Mouse (Mus musculus): ENCODE measurements at regions not wholly inside any gene's neighbourhood (a gene's known extent, or its start where the extent isn't known, plus 50 kb on each side); places are given as distances from the start of the nearest gene placed in this dataset.

DNA sequence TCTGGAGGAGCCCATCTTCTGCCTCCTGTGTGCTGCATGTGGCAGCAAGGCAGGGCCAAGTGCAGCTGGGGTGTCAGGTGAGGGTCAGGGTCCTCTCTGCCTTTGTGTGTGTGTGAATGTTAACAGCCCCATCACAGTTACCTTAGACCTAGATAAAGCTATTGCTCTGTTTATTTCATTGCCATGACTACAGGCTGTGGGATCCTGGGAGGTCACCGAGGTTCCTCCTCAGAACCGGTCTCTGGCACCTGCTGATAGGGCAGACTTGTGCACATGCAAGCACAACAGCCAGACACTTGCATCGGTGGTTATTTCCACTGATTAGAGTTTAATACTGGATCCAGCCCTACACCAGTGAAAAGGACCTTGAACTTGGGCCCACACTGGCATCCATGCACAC lies 278.6 kb upstream of the Eef2kmt start:
- Histone ChIP-seq H3K4me2 (no peak overlapping the region), H3K4me3 (ENCODE audit: low read depth, low read length) (no peak overlapping the region), H3K4me1 (ENCODE audit: insufficient read depth) (no peaks in the 10 kb centered on the region), H3K27ac (ENCODE audit: low read depth) (no peak overlapping the region), H3K27me3 (ENCODE audit: insufficient read depth, low read length) (no peaks in the 10 kb centered on the region), H3K9ac (no peak overlapping the region), H3K36me3 (ENCODE audit: insufficient read depth) (no peaks in the 10 kb centered on the region), H3K9me3 (ENCODE audit: low read depth, low read length) (no peaks in the 10 kb centered on the region)
- ATAC-seq (ENCODE audit: insufficient read depth) (no peak), DNase-seq (no peak)
- TF ChIP-seq CTCF (IDR thresholded peaks at IDR 0.05; ENCODE audit: low read depth): no peak
- WGBS: 34% methylated on average over 3 of the region's 3 CpGs

DNA sequence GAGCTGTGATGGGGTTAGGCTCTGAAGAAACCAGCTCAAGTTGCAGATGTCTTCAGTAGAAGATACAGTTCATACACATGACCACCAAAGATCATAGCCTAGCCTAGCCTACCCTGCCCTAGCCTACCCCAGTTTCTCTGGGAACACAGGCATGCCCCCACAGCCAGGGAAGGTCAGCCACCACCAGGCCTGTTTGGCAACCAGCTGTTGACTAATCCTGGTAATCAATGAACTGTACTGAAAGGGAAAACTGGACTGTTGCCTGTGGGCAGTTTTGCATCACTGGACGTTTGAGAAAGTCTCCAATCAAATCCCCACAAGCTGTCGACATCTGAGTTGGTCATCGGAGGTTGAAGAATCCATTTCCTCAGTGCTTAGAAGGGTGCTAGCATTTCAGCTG lies 276.5 kb upstream of the Eef2kmt start:
- ATAC-seq (ENCODE audit: insufficient read depth): no peak
- Histone ChIP-seq H3K4me2 (no peak overlapping the region), H3K4me3 (ENCODE audit: low read depth, low read length) (no peak overlapping the region), H3K27me3 (ENCODE audit: insufficient read depth, low read length) (no peaks in the 10 kb centered on the region), H3K36me3 (ENCODE audit: insufficient read depth) (no peaks in the 10 kb centered on the region), H3K9me3 (ENCODE audit: low read depth, low read length) (no peaks in the 10 kb centered on the region), H3K4me1 (ENCODE audit: insufficient read depth) (no peaks in the 10 kb centered on the region), H3K9ac (no peak overlapping the region), H3K27ac (ENCODE audit: low read depth) (no peak overlapping the region)
- DNase-seq: no peak
- no peak for TF ChIP-seq CTCF (IDR thresholded peaks at IDR 0.05; ENCODE audit: low read depth)
- WGBS: 80% methylated on average over 3 of the region's 3 CpGs

DNA sequence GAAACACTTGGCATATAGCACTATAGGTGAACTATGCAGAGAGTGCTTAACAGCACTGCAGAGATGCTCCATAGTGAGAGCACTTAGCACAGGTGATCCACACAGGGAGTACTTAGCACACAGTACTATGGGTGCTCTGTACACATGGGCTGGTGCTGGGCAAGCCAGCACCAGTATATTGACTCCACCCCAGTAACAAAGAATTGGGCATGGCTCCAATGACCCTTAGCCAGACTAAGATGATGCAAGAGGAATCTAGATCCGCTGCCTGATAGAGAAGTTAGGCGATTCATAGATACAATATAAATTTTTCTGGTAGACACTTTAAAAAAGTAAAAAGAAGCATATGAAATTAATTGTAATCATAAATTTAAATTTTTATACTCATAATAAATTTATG lies 274.0 kb upstream of the Eef2kmt start:
- Histone ChIP-seq H3K4me1 (ENCODE audit: insufficient read depth) (no peaks in the 10 kb centered on the region), H3K9me3 (ENCODE audit: low read depth, low read length) (no peaks in the 10 kb centered on the region), H3K9ac (no peak overlapping the region), H3K27me3 (ENCODE audit: insufficient read depth, low read length) (no peaks in the 10 kb centered on the region), H3K4me2 (no peak overlapping the region), H3K36me3 (ENCODE audit: insufficient read depth) (no peaks in the 10 kb centered on the region), H3K4me3 (ENCODE audit: low read depth, low read length) (no peak overlapping the region), H3K27ac (ENCODE audit: low read depth) (no peak overlapping the region)
- DNase-seq (peak; percentile 34), ATAC-seq (ENCODE audit: insufficient read depth) (no peak)
- 82% methylated on average over 2 of the region's 2 CpGs for WGBS
- no peak for TF ChIP-seq CTCF (IDR thresholded peaks at IDR 0.05; ENCODE audit: low read depth)

DNA sequence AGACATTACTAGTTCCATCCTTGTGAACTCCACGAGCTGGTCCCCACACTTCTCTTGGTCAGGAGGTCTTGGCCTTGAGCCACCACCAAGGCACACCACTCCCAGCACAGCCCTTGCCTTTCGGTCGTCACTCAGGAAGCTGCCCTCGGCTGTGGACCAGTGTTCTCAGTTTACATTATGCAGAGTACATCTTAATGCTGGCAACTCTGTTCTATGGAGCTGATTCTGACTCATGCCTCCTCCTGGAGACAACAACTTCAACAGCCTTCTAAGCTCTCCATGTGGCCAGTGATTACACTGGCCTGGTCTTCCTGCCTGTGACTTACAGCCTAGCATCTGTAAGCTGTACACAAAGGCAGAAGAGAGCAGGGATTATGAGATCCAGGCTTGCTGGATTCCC lies 272.2 kb upstream of the Eef2kmt start:
- Histone ChIP-seq H3K27ac (ENCODE audit: low read depth) (no peak overlapping the region), H3K9ac (no peak overlapping the region), H3K27me3 (ENCODE audit: insufficient read depth, low read length) (no peaks in the 10 kb centered on the region), H3K4me2 (no peak overlapping the region), H3K4me3 (ENCODE audit: low read depth, low read length) (no peak overlapping the region), H3K9me3 (ENCODE audit: low read depth, low read length) (no peaks in the 10 kb centered on the region), H3K4me1 (ENCODE audit: insufficient read depth) (no peaks in the 10 kb centered on the region), H3K36me3 (ENCODE audit: insufficient read depth) (no peaks in the 10 kb centered on the region)
- no peak for TF ChIP-seq CTCF (IDR thresholded peaks at IDR 0.05; ENCODE audit: low read depth)
- DNase-seq (peak; percentile 33), ATAC-seq (ENCODE audit: insufficient read depth) (peak; percentile 67)
- 26% methylated on average over 4 of the region's 4 CpGs for WGBS

- Histone ChIP-seq H3K4me1 (ENCODE audit: insufficient read depth) (no peaks in the 10 kb centered on the region), H3K9me3 (ENCODE audit: low read depth, low read length) (no peaks in the 10 kb centered on the region), H3K36me3 (ENCODE audit: insufficient read depth) (no peaks in the 10 kb centered on the region), H3K27me3 (ENCODE audit: insufficient read depth, low read length) (no peaks in the 10 kb centered on the region), H3K9ac (no peak overlapping the region), H3K27ac (ENCODE audit: low read depth) (no peak overlapping the region), H3K4me3 (ENCODE audit: low read depth, low read length) (no peak overlapping the region), H3K4me2 (no peak overlapping the region)
- no peak for TF ChIP-seq CTCF (IDR thresholded peaks at IDR 0.05; ENCODE audit: low read depth)
- no peak for DNase-seq
- ATAC-seq (ENCODE audit: insufficient read depth): no peak
- WGBS: 69% methylated on average over 5 of the region's 5 CpGs
These were observed 268.6 kb upstream of the Eef2kmt start for GRCm38 (mm10) chr16:5524375-5524774.

DNA sequence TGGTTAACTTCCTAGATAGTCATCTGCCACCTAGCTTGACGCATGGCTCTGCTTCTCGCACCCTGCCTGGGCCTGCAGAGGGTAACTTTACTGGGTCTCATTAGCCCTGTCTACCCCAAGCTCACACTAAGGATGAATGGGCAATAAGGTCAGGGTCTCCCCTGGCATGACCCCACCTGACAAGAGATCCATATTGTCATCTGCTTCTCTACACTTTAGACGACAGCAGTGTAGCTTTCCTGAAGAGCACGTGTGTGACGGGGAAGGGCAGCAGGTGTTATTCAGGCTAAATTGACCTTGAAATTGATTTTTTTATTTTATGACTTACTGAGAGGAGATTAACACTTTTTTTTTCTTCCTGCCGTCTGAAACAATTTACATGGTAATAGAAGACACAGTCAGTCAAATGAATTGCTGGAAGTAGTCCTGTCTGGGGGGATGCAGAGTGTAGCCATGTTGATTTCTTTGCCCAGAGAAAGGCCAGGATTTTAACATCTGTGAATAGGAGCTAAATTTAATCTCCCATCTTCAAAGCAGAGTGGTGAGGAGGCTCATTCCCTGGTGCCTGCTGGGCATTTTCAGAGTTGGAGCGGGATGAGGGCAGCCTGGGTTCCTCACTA lies 267.7 kb upstream of the Eef2kmt start:
- no peaks in the 10 kb centered on the region for H3K9me3 ChIP-seq (ENCODE audit: low read depth, low read length)
- no peak for ATAC-seq (ENCODE audit: insufficient read depth)
- 75% methylated on average over 7 of the region's 7 CpGs for WGBS

GRCm38 (mm10) chr16:5517746-5518145 lies 262.0 kb upstream of the Eef2kmt start:
- Histone ChIP-seq H3K27ac (ENCODE audit: low read depth) (no peak overlapping the region), H3K9ac (no peak overlapping the region), H3K9me3 (ENCODE audit: low read depth, low read length) (no peaks in the 10 kb centered on the region), H3K4me1 (ENCODE audit: insufficient read depth) (no peaks in the 10 kb centered on the region), H3K36me3 (ENCODE audit: insufficient read depth) (no peaks in the 10 kb centered on the region), H3K4me3 (ENCODE audit: low read depth, low read length) (no peak overlapping the region), H3K4me2 (no peak overlapping the region), H3K27me3 (ENCODE audit: insufficient read depth, low read length) (no peaks in the 10 kb centered on the region)
- WGBS: 51% methylated on average over 5 of the region's 5 CpGs
- no peak for TF ChIP-seq CTCF (IDR thresholded peaks at IDR 0.05; ENCODE audit: low read depth)
- no peak for DNase-seq
- ATAC-seq (ENCODE audit: insufficient read depth): no peak

More for the DNA sequence above, 267.7 kb upstream of the Eef2kmt start:
- H3K27ac ChIP-seq (ENCODE audit: low read depth): no peak overlapping the region
- no peaks in the 10 kb centered on the region for H3K36me3 ChIP-seq (ENCODE audit: insufficient read depth)
- DNase-seq: no peak
- H3K4me2 ChIP-seq: no peak overlapping the region
- TF ChIP-seq CTCF (IDR thresholded peaks at IDR 0.05; ENCODE audit: low read depth): no peak
- no peaks in the 10 kb centered on the region for H3K27me3 ChIP-seq (ENCODE audit: insufficient read depth, low read length)
- no peaks in the 10 kb centered on the region for H3K4me1 ChIP-seq (ENCODE audit: insufficient read depth)
- no peak overlapping the region for H3K9ac ChIP-seq
- H3K4me3 ChIP-seq (ENCODE audit: low read depth, low read length): no peak overlapping the region

- Histone ChIP-seq H3K27ac (ENCODE audit: low read depth) (no peak overlapping the region), H3K27me3 (ENCODE audit: insufficient read depth, low read length) (no peaks in the 10 kb centered on the region), H3K4me3 (ENCODE audit: low read depth, low read length) (no peak overlapping the region), H3K9ac (no peak overlapping the region), H3K36me3 (ENCODE audit: insufficient read depth) (no peaks in the 10 kb centered on the region), H3K9me3 (ENCODE audit: low read depth, low read length) (no peaks in the 10 kb centered on the region), H3K4me1 (ENCODE audit: insufficient read depth) (no peaks in the 10 kb centered on the region), H3K4me2 (no peak overlapping the region)
- TF ChIP-seq CTCF (IDR thresholded peaks at IDR 0.05; ENCODE audit: low read depth): no peak
- WGBS: 68% methylated on average over 5 of the region's 5 CpGs
- ATAC-seq (ENCODE audit: insufficient read depth) (no peak), DNase-seq (no peak)
These were observed 260.1 kb upstream of the Eef2kmt start for GRCm38 (mm10) chr16:5515867-5516266.

Measured in lung, embryonic 14.5 days (tissue).